ENCODE assay signal across 8 mouse cellular contexts in genomic region chr10:81996742-81997536, GRCm38 (mm10). TPM values are rescaled to one million over a fixed set of nuclear protein-coding genes. Genes with fewer than 3 reads are reported as not detected.
DNase-seq lines count a peak whose midpoint lies in the region; ATAC-seq and TF ChIP-seq lines count a peak whose summit lies in the region.
"Not testable (repeated sequence)": the region's sequence is repeated elsewhere in the genome, so short reads cannot be mapped to it uniquely, and the experiment has no call there.

No protein-coding gene starts in this region.

- intact Hi-C loops in heart, postnatal 36 days (cut with DNase I), result loop anchor here (5.0 kb wide), 1 partner anchor 130 kb away; the partner anchor contains the start of gene AU041133

- peak overlapping the region; percentile 52; the same call in 1 of the 2 replicates for H3K27ac ChIP-seq in MEL (ENCODE audit: control insufficient read depth, low read depth, low read length)
- H3K27ac ChIP-seq in cerebellum, adult 2 months (ENCODE audit: insufficient read depth, low read length); forebrain, embryonic 16.5 days (ENCODE audit: low read length); liver, postnatal 0 days (ENCODE audit: low read depth); neural tube, embryonic 13.5 days (replicated peaks); testis, adult 2 months (ENCODE audit: control insufficient read depth, insufficient read depth, low read depth, low read length): not testable (repeated sequence)

- not testable (repeated sequence) for H3K79me2 ChIP-seq in MEL (ENCODE audit: control insufficient read depth, insufficient read depth, low read length, poor library complexity)

- not testable (repeated sequence) for TF ChIP-seq POLR2A in MEL (IDR thresholded peaks at IDR 0.05; ENCODE audit: control insufficient read depth in 1 of 2, insufficient read depth in 1 of 2, low read depth in 1 of 2, low read length in 2 of 2, poor library complexity in 1 of 2); testis, adult 2 months (IDR thresholded peaks at IDR 0.05; ENCODE audit: control insufficient read depth, low read depth, low read length)
- peak; percentile 33; the same call in 1 of the 2 replicates for TF ChIP-seq POLR2A in cerebellum, adult 2 months (IDR thresholded peaks at IDR 0.05; ENCODE audit: borderline replicate concordance, insufficient read depth, low read length)

- H3K9me3 ChIP-seq in MEL (replicated peaks; ENCODE audit: insufficient read depth, low read length); forebrain, embryonic 16.5 days (ENCODE audit: control insufficient read depth, low read length); liver, postnatal 0 days (ENCODE audit: low read length): not testable (repeated sequence)
- peaks cover 15% of the 10 kb centered on the region for H3K9me3 ChIP-seq in neural tube, embryonic 13.5 days

- peak; percentile 90 for DNase-seq in MEL (ENCODE audit: low read depth, low spot score)
- DNase-seq in cerebellum, adult 2 months, result peak; percentile 72 to 83
- peak; percentile 53 to 59 for DNase-seq in heart, postnatal 36 days
- peak; percentile 65 for DNase-seq in layer of hippocampus, adult 11-12 months (ENCODE audit: low spot score)
- DNase-seq in liver, postnatal 0 days, result peak; percentile 76

- TF ChIP-seq EP300 in MEL (IDR thresholded peaks at IDR 0.05; ENCODE audit: low read depth in 1 of 2, low read length in 2 of 2); liver, postnatal 0 days (IDR thresholded peaks at IDR 0.05; ENCODE audit: low read depth): not testable (repeated sequence)

- peak overlapping the region; percentile 41 to 69; a peak in 3 of 4 replicates for H3K4me3 ChIP-seq in MEL (ENCODE audit: control insufficient read depth in 1 of 2, insufficient read depth in 1 of 2, low read depth in 2 of 2, low read length in 2 of 2)
- H3K4me3 ChIP-seq in cerebellum, adult 2 months (replicated peaks; ENCODE audit: insufficient read depth, low read depth, low read length), result peak overlapping the region; percentile 23
- H3K4me3 ChIP-seq in forebrain, embryonic 16.5 days (replicated peaks; ENCODE audit: low read length), result peak overlapping the region; percentile 39
- peak overlapping the region; percentile 46 for H3K4me3 ChIP-seq in liver, postnatal 0 days (ENCODE audit: low read depth, low read length)
- H3K4me3 ChIP-seq in neural tube, embryonic 13.5 days, result peak overlapping the region; percentile 39
- H3K4me3 ChIP-seq in testis, adult 2 months (ENCODE audit: control insufficient read depth, low read depth, low read length), result peak overlapping the region; percentile 60

- peak overlapping the region; percentile 45 for H3K4me2 ChIP-seq in forebrain, embryonic 16.5 days (ENCODE audit: low read length)
- H3K4me2 ChIP-seq in liver, postnatal 0 days (ENCODE audit: low read depth, low read length), result peak overlapping the region; percentile 52
- H3K4me2 ChIP-seq in neural tube, embryonic 13.5 days, result peak overlapping the region; percentile 54

- ATAC-seq in forebrain, embryonic 16.5 days, result peak; percentile 100
- ATAC-seq in liver, postnatal 0 days, result peak; percentile 98
- peak; percentile 100 for ATAC-seq in neural tube, embryonic 13.5 days (ENCODE audit: low read depth)

- peak overlapping the region; percentile 60 for H3K9ac ChIP-seq in MEL (ENCODE audit: control insufficient read depth, low read depth, low read length, poor library complexity, severe bottlenecking)
- H3K9ac ChIP-seq in forebrain, embryonic 16.5 days (replicated peaks; ENCODE audit: low read depth, low read length), result 0 out of 2 replicates have a peak overlapping the region, but pooled peaks have one; percentile 6
- not testable (repeated sequence) for H3K9ac ChIP-seq in liver, postnatal 0 days (replicated peaks)
- H3K9ac ChIP-seq in neural tube, embryonic 13.5 days, result peak overlapping the region; percentile 38; the same call in 1 of the 2 replicates

- not testable (repeated sequence) for TF ChIP-seq RAD21 in MEL (IDR thresholded peaks at IDR 0.05; ENCODE audit: low read depth, low read length)

- WGBS in cerebellum, adult 2 months, result 1% methylated on average over 14 of the region's 48 CpGs
- WGBS in forebrain, embryonic 16.5 days, result 4% methylated on average over 12 of the region's 48 CpGs
- under 1% methylated on average over 11 of the region's 48 CpGs for whole genome bisulfite sequencing in liver, postnatal 0 days (ENCODE audit: insufficient replicate concordance)
- WGBS in neural tube, embryonic 13.5 days, result under 1% methylated on average over 13 of the region's 48 CpGs

- H3K4me1 ChIP-seq in MEL (ENCODE audit: control insufficient read depth in 1 of 2, insufficient read depth in 2 of 2, low read length in 2 of 2); cerebellum, adult 2 months (ENCODE audit: control insufficient read depth, insufficient read depth, low read length); forebrain, embryonic 16.5 days (replicated peaks; ENCODE audit: control insufficient read depth, insufficient read depth, low read length); liver, postnatal 0 days (ENCODE audit: insufficient read depth); neural tube, embryonic 13.5 days (replicated peaks); testis, adult 2 months (ENCODE audit: control insufficient read depth, insufficient read depth, low read length): not testable (repeated sequence)

- TF ChIP-seq CTCF in MEL (IDR thresholded peaks at IDR 0.05 in 2 of 3, conservative IDR thresholded peaks at IDR 0.05 in 1 of 3; ENCODE audit: control insufficient read depth in 1 of 3, insufficient read depth in 1 of 3, low read depth in 2 of 3, low read length in 3 of 3, poor library complexity in 1 of 3, severe bottlenecking in 1 of 3); cerebellum, adult 2 months (IDR thresholded peaks at IDR 0.05; ENCODE audit: borderline replicate concordance, insufficient read depth, low read depth, low read length); liver, postnatal 0 days (IDR thresholded peaks at IDR 0.05; ENCODE audit: low read depth); testis, adult 2 months (IDR thresholded peaks at IDR 0.05; ENCODE audit: control insufficient read depth, insufficient read depth, insufficient replicate concordance, low read depth, low read length): not testable (repeated sequence)

- not testable (repeated sequence) for H3K27me3 ChIP-seq in MEL (ENCODE audit: control insufficient read depth in 1 of 2, insufficient read depth in 2 of 2, low read length in 2 of 2); cerebellum, adult 2 months (ENCODE audit: control insufficient read depth, insufficient read depth, low read length); forebrain, embryonic 16.5 days (replicated peaks; ENCODE audit: control insufficient read depth, insufficient read depth, low read length); liver, postnatal 0 days (ENCODE audit: insufficient read depth, low read length); neural tube, embryonic 13.5 days; testis, adult 2 months (ENCODE audit: control insufficient read depth, insufficient read depth, low read length)

- not testable (repeated sequence) for H3K36me3 ChIP-seq in MEL (ENCODE audit: control insufficient read depth in 1 of 2, insufficient read depth in 2 of 2, low read length in 2 of 2); forebrain, embryonic 16.5 days (ENCODE audit: control insufficient read depth, insufficient read depth); liver, postnatal 0 days (replicated peaks; ENCODE audit: insufficient read depth, low read length); testis, adult 2 months (ENCODE audit: control insufficient read depth, insufficient read depth, low read length)
- H3K36me3 ChIP-seq in neural tube, embryonic 13.5 days, result peaks cover 21% of the 10 kb centered on the region

TF ChIP-seq in MEL, 35 proteins besides CTCF, POLR2A, EP300 and RAD21:
- TF ChIP-seq NELFE (IDR thresholded peaks at IDR 0.05; ENCODE audit: low read depth, low read length), result peak; percentile 43; the same call in 1 of the 2 replicates
- 0 out of 2 replicates have a peak, but pooled peaks have one; percentile 34 for TF ChIP-seq HCFC1 (IDR thresholded peaks at IDR 0.05; ENCODE audit: low read depth, low read length)
- 0 out of 2 replicates have a peak, but pooled peaks have one; percentile 15 for TF ChIP-seq TBP (IDR thresholded peaks at IDR 0.05; ENCODE audit: low read depth, low read length)
- TF ChIP-seq NRF1 (IDR thresholded peaks at IDR 0.05; ENCODE audit: insufficient read depth, low read depth, low read length, poor library complexity, severe bottlenecking), result peak; percentile 72

RNA-seq across cellular contexts. Expression of gene Zfp873, which starts 51.0 kb away (rescaled TPM):
- total RNA-seq in MEL (2012; rRNA removed), result 4.0 and 4.2 TPM in 2 replicates
- 1 to 10 TPM in 1 of 2 experiments, not detected in 1; 3.2 TPM for polyA plus RNA-seq in MEL (2012; ENCODE audit: insufficient read depth in 1 of 2, insufficient read length in 2 of 2, low read depth in 1 of 2, low replicate concordance in 2 of 2, missing spikeins in 1 of 2)
- polyA plus RNA-seq in cerebellum, adult 2 months (2012; rRNA removed), result 6.0 and 6.4 TPM in 2 replicates
- 17.6 and 20.6 TPM in 2 replicates for polyA plus RNA-seq in forebrain, embryonic 16.5 days (2015; fragmentation: Nextera tagmentation; extraction: Ambion mirVana)
- total RNA-seq in heart, postnatal 36 days (2021), result 1 to 10 TPM; 4.2 to 4.7 TPM
- 1.7 and 1.9 TPM in 2 replicates for polyA plus RNA-seq in liver, postnatal 0 days (2015; fragmentation: Nextera tagmentation; extraction: Ambion mirVana)
- 12.5 and 14.5 TPM in 2 replicates for polyA plus RNA-seq in neural tube, embryonic 13.5 days (2015; fragmentation: Nextera tagmentation; extraction: Ambion mirVana)
- 0.20 and 0.40 TPM in 2 replicates for polyA plus RNA-seq in testis, adult 2 months (2012; rRNA removed)
